Mouse (Mus musculus) left cerebral cortex, postnatal 10 days (tissue): Measurements from ENCODE around the gene Hand1. TPM values are rescaled to one million over a fixed set of nuclear protein-coding genes. Genes with fewer than 3 reads are reported as not detected.

ENCODE experiments used
- DNase-seq, 2 experiments: peaks; one replicate each; pipeline ENCODE4 v3.0.0; 2021 to 2022; ENCODE audit warnings: low spot score in 2 of 2, mixed read lengths in 1 of 2; ENCODE audit errors: extremely low spot score in 1 of 2
- intact Hi-C: fragments of 180-260 bp; cut with DNase I; formaldehyde crosslinking; loops from one replicate; pipeline ENCODE4 v1.15.1; 2025
- total RNA-seq, 2 experiments: library from RNA; stranded (reverse); gene quantifications; 2 replicates each; pipeline ENCODE4 v1.2.3; 2021

Gene Hand1
- total RNA-seq, 2 experiments from 2014 or later: not detected

DNA sequence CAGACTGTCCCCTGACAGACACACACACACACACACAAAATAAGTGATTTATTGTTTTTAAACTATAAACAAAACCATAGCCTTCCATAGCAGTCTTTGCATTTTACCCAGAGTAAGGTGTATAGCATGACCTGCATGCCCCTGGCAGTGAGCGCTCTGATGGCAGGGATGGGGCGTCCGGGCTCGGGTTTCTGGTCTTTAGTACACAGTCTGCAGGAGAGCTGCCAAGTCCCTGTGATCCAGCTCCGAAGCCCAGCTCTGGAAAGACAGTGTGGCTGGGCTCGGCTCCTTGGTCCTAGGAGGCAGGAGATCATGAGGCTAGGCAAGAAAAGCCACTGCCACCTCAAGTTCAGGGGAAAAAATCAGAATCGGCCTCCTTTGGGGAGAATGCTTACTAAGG lies 21.6 kb downstream of the Hand1 start:
- no peak for DNase-seq
- intact Hi-C loops: no loop called here

DNA sequence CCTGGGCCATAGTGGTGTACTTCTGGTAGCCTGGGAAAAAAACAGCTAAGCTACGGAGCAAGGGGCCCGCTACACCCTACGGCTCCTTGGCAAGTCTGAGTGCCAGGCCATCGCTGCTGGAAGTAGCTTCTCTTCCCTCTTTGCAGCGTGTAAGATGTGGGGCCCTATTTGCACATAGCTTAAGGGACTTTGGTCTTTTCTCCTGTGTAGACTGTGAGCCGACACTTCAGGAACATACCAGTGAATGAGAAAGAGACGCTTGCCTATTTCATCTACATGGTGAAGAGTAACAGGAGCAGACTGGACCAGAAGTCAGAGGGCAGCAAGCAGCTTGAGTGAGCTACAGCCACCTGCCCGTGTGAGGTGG lies 22.9 kb downstream of the Hand1 start:
- intact Hi-C loops: no loop called here
- DNase-seq: no peak

DNA sequence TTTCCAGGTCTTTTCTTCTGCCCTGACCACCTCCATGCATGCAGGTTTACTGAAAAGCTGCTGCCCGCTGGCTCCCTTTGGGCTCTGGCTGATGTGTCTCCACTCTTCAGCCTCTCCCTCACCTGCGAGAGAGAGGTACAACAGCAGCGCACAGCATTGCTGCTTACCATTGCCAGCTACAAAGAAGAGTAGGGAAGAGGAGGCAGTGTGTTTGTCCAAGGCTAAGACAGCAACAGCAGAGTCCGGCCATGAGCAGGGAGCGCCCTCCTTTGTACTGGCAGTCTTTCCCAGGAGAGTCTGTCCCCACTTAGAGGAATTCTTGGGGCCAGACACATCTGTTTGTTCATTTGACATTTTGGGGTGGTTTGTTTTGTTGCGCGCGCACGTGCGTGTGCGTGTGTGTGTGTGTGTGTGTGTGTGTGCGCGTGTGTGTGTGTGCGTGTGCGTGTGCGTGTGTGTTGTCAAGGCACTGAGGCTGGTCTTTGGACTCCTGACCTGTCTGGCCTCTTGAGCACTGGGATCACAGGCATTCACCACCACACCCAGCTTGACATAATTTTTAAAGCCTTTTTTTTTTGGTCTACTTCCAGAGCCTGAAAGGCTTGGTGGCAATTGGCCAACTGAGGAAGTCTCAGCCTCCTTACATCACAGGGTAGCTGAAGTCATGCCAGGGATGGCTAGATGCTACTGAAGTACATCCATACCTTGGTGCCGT lies 23.4 kb downstream of the Hand1 start:
- intact Hi-C loops: no loop called here
- DNase-seq: no peak

DNA sequence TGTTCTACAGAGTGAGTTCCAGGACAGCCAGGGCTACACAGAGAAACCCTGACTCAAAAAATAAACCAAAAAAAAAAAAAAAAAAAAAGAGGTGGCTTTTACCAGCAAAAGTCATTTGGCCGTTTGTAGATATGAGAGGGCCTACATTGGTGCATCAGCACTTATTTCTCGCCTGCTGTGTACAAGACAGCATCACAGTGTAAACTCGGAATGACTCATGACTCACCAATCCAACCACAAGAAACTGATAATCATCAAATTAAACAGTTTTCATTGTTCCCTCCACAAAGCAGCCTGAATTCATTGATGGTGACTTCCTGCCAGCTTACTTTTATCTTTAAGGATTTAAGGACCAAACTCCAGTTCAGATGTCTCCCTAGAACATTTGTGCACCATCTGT lies 27.6 kb downstream of the Hand1 start:
- intact Hi-C loops: no loop called here
- DNase-seq: no peak

DNA sequence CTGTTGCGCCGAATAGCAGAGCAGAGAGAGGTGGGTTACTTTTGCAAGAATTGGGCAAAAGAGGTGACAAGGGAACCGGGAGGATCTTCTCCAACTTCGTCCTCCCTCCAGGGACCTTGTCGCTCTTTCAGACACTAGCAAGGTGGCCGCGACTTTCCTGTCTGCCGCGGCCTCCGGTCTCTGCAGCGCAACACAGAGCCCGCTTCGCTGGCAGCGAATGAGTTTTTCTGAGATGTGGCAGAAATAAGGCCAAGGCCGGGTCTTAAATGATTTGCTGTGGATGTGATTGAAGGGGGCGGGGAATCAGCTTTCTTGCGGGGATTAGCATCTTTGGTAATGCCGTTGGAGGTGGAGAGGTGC lies 30.1 kb downstream of the Hand1 start:
- intact Hi-C loops: no loop called here
- DNase-seq: no peak

DNA sequence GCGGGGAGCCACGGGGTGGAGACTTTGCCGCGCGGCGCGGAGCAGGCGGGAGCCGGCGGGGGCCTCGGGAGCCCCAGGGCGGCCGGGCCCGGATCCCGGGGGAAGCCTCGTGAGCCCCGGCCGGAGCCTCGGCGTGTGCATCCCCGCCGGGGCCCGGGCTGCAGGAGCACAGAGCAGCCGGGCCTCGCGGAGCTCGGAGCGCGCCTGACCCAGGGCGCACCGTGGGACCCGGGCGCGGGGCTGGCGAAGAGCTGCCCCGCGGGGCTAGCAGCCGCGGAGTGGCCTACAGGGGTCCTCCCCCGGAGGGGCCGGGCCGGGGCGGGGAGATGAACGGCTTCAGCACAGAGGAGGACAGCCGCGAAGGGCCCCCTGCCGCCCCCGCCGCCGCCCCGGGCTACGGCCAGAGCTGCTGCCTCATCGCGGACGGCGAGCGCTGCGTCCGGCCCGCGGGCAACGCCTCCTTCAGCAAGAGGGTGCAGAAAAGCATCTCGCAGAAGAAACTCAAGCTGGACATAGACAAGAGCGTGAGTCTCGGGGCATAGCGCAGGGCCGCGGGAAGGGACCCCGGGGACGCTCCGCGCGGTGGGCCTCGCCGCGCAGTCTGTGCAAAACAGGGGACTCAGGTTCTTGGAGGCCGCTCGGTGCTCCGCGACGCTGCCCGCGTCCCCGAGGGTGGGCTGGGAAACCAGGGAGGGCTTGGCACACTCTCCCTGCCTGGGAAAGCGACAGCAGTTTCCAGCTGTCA lies 30.7 kb downstream of the Hand1 start:
- intact Hi-C loops: no loop called here
- peak in 1 of 2 experiments; percentile 80 for DNase-seq

DNA sequence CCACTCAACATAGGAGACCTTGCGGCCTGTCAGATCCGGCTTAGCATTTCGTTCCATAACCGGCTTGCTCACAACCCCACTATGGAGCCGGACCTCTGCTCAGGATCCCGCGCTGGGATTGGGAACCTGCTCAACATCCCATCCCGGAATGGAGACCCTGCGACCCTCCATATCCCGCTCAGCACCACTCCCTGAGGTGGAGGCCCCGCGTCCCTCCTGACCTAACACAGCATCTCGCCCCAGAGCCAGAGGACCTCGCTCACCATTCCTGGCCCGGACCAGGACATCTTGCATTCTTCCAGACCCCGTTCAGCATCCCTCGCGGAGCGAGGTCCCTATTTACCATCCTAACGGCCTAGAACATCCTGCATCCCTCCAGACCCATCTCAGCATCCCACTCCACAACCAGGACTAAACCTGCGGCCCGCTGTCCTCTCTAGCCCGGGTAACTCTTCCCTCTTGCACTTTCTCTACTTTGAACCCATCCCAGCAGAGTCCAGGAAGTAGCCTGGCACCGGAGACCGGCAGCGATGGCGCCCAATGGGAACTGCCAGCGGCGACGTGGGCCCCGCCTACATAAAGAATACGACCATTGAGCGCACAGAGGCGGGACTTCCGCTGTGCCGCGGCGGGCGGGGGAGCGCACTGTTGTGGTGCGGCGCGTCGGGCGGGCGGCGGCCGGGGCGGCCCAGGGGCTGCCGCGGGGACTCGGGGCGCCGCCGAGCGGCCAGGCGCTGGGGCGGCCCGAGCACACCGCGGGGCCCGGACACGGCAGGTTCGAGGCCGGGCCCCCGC lies 31.4 kb downstream of the Hand1 start, which contains the start of gene Sap30l:
TSS of gene Sap30l (plus strand) at position 667 of the 795 bp plus-strand sequence.
- DNase-seq: peak; percentile 96 to 97
- intact Hi-C loops: no loop called here

DNA sequence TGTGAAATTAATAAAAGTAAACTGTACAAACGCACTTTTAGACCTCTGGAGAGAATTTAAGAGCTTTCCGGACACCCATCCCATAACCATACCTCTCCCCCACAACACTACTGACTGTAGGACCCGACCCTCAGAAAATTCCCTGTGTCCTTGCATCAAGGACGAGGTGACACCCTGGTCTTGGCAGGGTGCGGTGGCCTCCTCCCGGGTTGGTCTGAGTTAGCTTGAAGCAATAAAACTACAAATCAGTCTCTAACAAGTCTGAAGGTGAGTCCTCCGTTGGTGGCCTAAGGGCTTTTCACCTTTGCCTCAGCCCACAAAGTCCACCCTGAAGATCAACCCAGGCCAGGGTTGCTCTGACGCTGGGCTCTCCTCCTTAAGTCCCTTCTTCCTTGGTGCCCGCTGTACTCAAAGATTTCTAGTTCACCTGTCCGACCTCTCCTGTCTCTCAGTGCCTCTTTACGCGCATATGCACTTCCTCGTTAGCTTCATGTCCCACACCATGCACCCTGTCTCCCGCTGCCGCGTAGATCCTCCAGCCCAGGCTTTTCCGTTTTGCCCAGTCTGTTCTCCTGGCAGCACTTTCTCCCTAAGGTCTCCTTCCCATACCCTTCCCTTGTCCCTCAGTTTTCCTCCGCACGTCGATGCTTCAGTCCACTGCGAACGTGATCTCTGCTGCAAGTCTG lies 32.2 kb downstream of the Hand1 start:
- intact Hi-C loops: no loop called here
- no peak for DNase-seq

DNA sequence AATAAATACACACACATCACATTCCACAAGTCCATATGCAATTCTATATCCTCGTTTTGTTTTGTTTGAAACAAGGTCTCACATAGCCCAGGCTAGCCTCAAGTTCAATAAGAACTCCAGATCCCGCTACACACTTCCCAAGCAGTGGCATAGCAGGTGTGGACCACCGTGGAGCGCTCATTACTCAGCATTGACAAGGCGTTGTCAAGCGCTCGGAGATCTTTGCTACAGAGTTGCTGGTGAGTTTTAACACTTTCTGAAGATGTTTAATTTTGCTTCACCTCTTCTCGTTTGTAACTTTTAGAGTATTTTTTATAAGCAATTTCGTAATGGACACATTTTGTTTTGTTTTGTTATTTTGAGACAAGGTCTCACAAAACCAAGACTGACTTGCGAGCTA lies 33.2 kb downstream of the Hand1 start:
- intact Hi-C loops: no loop called here
- no peak for DNase-seq

DNA sequence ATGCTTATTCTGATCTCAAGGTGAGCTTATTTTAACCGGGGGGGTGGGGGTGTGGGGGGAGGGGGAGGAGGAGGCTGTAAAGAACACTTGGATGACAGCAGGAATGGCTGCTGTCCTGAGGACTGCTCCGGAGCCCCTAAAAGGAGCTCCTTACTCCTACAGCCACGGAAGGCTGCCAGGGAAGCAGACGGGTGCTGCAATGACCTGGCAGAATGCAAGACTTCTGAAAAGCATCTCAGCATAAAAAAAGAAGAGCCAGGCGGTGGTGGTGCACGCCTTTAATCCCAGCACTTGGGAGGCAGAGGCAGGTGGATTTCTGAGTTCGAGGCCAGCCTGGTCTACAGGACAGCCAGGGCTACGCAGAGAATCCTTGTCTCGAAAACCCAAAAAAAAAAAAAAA lies 34.8 kb downstream of the Hand1 start:
- DNase-seq: no peak
- intact Hi-C loops: no loop called here

DNA sequence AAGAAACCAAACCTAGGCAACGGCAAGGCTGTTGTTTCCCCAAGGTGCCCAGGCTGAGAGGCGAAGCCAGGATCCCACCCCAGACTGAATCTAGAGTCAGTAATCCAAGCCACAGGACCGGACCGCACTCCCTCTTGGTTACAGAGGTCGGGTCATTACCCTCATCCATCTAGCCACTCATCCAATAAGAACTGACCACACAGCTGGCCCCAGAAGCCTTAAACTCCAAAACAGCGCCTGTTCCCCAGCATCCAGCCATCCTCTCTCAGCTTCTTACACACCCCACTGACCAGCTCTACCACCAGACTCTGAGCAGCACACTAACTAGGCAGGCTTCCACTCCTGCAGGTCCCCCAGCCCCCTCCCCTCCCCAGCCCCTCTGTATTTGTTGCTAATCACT lies 37.5 kb downstream of the Hand1 start:
- no peak for DNase-seq
- intact Hi-C loops: no loop called here

DNA sequence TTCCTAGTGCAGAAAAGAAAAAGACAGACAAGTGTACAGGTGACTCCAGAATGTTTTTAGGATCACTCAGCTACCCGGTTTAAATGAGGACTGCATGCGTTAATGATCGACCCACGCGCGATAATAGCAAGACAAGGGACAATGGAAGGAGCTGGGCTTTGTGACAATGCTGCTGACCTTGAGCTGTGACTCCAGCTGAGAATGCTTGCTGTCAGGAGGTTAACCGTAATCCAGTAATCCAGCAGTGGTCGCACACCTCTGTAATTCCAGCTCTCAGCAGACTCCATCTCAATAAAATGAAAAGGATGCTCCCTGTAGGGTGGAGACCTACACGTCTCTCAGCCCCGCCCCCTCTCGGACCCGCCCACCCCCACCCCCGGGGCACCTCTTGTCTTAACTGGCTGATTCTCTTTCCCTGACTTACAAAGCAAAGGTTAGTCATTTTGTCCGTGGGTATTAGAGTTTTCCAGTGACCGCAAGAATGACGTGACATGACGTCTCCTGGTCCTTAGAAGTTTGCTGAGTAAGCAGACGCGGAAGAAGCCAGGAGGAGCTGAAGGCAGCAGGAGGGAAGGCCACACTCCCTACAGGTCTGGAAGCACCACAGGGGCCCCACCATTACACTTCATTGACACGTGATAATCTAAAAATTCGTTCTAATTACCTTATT lies 41.6 kb downstream of the Hand1 start:
- no peak for DNase-seq

DNA sequence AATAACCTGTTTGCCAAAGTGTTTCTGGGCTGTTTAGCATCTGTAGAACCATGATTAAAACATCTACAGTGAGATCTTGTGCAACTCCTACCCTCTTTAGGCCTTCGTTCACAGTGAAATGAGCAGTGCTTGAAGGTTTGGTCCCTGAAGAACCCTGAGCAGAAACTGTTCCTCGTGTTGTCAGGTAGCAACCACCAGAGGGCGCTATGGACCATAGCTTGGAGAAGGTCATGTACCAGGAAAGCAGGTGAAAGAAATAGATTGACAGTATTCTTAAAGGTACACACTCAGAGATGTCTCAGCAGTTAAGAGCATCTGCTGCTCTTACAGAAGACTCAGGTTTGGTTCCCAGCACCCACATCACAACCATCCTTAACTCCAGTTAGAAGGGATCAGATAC lies 44.7 kb downstream of the Hand1 start:
- no peak for DNase-seq
- intact Hi-C loops: no loop called here

More for the DNA sequence above, 41.6 kb downstream of the Hand1 start:
- intact Hi-C loops: no loop called here

DNA sequence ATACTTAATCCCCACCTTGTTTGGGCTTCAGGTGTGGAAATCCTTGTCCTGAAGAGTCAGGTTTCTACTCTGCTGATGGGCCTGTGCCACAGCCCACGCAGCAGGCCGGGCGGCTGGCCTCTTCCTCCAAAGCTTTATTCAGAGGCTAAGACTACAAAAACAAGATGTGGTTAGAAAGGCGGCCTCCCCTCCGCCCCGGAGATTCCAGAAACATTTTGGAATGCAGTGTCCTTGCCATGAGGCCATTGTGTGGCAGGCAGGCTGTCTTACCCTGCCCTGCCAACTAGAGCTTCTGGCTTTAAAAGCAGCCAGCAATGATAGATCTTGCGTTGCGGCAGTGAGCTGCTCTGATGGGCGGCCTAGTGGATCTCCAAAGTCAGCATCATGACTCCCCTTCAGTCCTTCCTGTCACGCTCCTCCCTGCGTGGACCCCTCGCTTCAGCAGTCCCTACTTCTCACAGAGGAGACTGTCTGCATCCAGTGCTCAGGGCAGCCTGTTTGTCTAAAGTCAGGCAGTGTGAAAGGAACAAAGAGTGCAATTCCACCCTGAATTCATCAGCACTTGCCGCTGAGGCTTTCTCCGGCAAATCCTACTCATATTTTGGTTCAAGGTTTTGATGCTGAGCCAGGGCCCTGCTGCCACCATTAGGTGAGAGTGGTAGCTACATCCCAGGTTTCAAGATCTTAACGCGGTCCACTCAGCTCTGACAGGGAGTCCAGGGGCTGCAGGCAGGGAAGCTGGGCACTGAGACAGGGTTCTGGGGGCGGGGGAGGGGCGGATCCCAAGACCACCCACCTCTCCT lies 45.8 kb downstream of the Hand1 start:
- intact Hi-C loops: no loop called here
- DNase-seq: peak; percentile 45 to 59

DNA sequence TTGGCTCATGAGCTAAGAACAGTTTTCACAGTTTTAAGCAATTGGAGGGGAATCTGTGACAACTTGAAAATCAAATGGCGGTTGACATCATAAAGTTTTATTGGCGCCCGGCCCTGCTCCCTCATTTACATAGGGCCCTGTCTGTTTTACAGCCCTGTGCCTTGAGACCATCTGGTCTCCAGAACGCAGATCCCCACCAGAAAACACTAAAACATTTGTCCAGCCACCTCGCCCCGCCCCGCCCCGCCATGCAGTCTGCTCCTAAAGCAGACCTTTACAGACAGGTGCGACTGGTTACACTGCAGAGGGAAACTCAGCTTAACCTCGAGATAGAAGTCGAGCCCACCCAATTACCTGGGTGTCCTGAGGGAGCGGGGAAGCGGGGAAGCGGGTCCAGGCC lies 52.8 kb downstream of the Hand1 start:
- intact Hi-C loops: loop anchor here (2.0 to 10.0 kb wide), 3 partner anchors 125 to 305 kb away; no protein-coding TSS in a partner anchor
- DNase-seq: no peak
